20 mouse cellular contexts compared by ENCODE assay signal in genomic region chr10:116435455-116435854, GRCm38 (mm10). TPM values are rescaled to one million over a fixed set of nuclear protein-coding genes. Genes with fewer than 3 reads are reported as not detected.
DNase-seq lines count a peak whose midpoint lies in the region; ATAC-seq lines count a peak whose summit lies in the region.
"Had no signal": no experiment of that assay in that cellular context is flagged by ENCODE, and none has a peak within 500 bp of the region (broad histone marks: within the 10 kb centered on the region; RNA-seq: fewer than 3 reads in every experiment).

No protein-coding gene starts in this region.

- H3K4me3 ChIP-seq in embryonic facial prominence, embryonic 14.5 days (ENCODE audit: low read depth, low read length): no peak overlapping the region
- H3K4me3 ChIP-seq: forebrain, embryonic 13.5 days; heart, adult 2 months; heart, embryonic 15.5 days had no signal

- no peaks in the 10 kb centered on the region for H3K27me3 ChIP-seq in embryonic facial prominence, embryonic 14.5 days (replicated peaks; ENCODE audit: control insufficient read depth, insufficient read depth, low read length)
- H3K27me3 ChIP-seq: CH12.LX; forebrain, embryonic 13.5 days; heart, embryonic 15.5 days had no signal

- no peak overlapping the region for H3K27ac ChIP-seq in embryonic facial prominence, embryonic 14.5 days (replicated peaks; ENCODE audit: low read depth, low read length)
- H3K27ac ChIP-seq: forebrain, embryonic 13.5 days; heart, adult 2 months; heart, embryonic 15.5 days; hindbrain, embryonic 14.5 days had no signal

- H3K36me3 ChIP-seq in embryonic facial prominence, embryonic 14.5 days (ENCODE audit: control insufficient read depth, insufficient read depth, low read length): peaks cover 8% of the 10 kb centered on the region; the same call in 1 of the 2 replicates

- H3K4me2 ChIP-seq in embryonic facial prominence, embryonic 14.5 days (ENCODE audit: low read depth, low read length): no peak overlapping the region
- H3K4me2 ChIP-seq: forebrain, embryonic 13.5 days; heart, embryonic 11.5 days; heart, embryonic 15.5 days; hindbrain, embryonic 14.5 days had no signal

- 65% methylated on average over 12 of the region's 12 CpGs for WGBS in embryonic facial prominence, embryonic 14.5 days

- no peak for DNase-seq in frontal cortex, postnatal 10 days (ENCODE audit: low spot score in 2 of 2)
- peak; percentile 29 to 52 for DNase-seq in left cerebral cortex, postnatal 14 days (ENCODE audit: low spot score in 2 of 2)
- no peak for DNase-seq in left cerebral cortex, adult 8-10 months (ENCODE audit: low spot score in 2 of 2)
- peak; percentile 46 for DNase-seq in NIH3T3 (ENCODE audit: low read depth)
- DNase-seq in embryonic facial prominence, embryonic 14.5 days (ENCODE audit: low spot score): peak; percentile 57
- DNase-seq in spleen, adult 12 weeks (ENCODE audit: low spot score): no peak
- DNase-seq: adrenal gland, adult 2 months; adrenal gland, postnatal 25 days; cerebellum, postnatal 10 days; gastrocnemius, postnatal 14 days; heart, adult 2 months; heart, postnatal 14 days had no signal

- peak; percentile 50 for ATAC-seq in frontal cortex, adult (ENCODE audit: low TSS enrichment)
- ATAC-seq in embryonic facial prominence, embryonic 14.5 days (ENCODE audit: low read depth): no peak
- ATAC-seq: forebrain, embryonic 13.5 days had no signal

- H3K9ac ChIP-seq in embryonic facial prominence, embryonic 14.5 days (ENCODE audit: low read depth, low read length): no peak overlapping the region
- H3K9ac ChIP-seq: forebrain, embryonic 13.5 days; heart, embryonic 15.5 days; hindbrain, embryonic 14.5 days had no signal

- 0 out of 2 replicates have a peak, but pooled peaks cover 7% of the 10 kb centered on the region for H3K9me3 ChIP-seq in embryonic facial prominence, embryonic 14.5 days (ENCODE audit: control insufficient read depth, low read length)

- intact Hi-C loops in left cerebral cortex, postnatal 14 days (cut with DNase I): no loop called here

- H3K4me1 ChIP-seq in embryonic facial prominence, embryonic 14.5 days (ENCODE audit: control insufficient read depth, insufficient read depth, low read length): no peaks in the 10 kb centered on the region
- H3K4me1 ChIP-seq: forebrain, embryonic 13.5 days had no signal

RNA-seq across cellular contexts. Expression of gene Kcnmb4, which starts 38.2 kb away (rescaled TPM):
- 100 to 1,000 TPM; 112 to 114 TPM for total RNA-seq in left cerebral cortex, postnatal 14 days (2021)
- total RNA-seq in left cerebral cortex, adult 8-10 months (2022): 10 to 100 TPM; 74.7 to 93.9 (median 85.3) TPM
- polyA plus RNA-seq in embryonic facial prominence, embryonic 14.5 days (2014; fragmentation: Nextera tagmentation; extraction: Ambion mirVana): 9.1 and 9.3 TPM in 2 replicates
- total RNA-seq: gastrocnemius, adult 18-20 months; hematopoietic stem cell, adult 5-6 weeks had no signal

Comparison
In these comparisons a context has a peak if more than half of its experiments do, and no peak if none do; other contexts are left out.
1. DNase-seq: peak in left cerebral cortex, postnatal 14 days (2 of 2), NIH3T3 (single experiment) and embryonic facial prominence, embryonic 14.5 days (single experiment); none in frontal cortex, postnatal 10 days (0 of 2), left cerebral cortex, adult 8-10 months (0 of 2) and spleen, adult 12 weeks (single experiment).